In genomic region chr17:65558788-65559187, GRCm38 (mm10) we compare ENCODE assay signal across 11 mouse cellular contexts. TPM values are rescaled to one million over a fixed set of nuclear protein-coding genes. Genes with fewer than 3 reads are reported as not detected.
A peak's percentile ranks its signal among the peaks of the same experiment; 100 is the strongest.
DNase-seq lines count a peak whose midpoint lies in the region; ATAC-seq and TF ChIP-seq lines count a peak whose summit lies in the region.
"Had no signal": no experiment of that assay in that cellular context is flagged by ENCODE, and none has a peak within 500 bp of the region (broad histone marks: within the 10 kb centered on the region; RNA-seq: fewer than 3 reads in every experiment).

No protein-coding gene starts in this region.

- H3K4me3 ChIP-seq in heart, embryonic 15.5 days, result peak overlapping the region; percentile 13; the same call in 1 of the 2 replicates
- H3K4me3 ChIP-seq in E14TG2a.4 (replicated peaks; ENCODE audit: low read length), result peak overlapping the region; percentile 55
- no peak overlapping the region for H3K4me3 ChIP-seq in embryonic facial prominence, embryonic 13.5 days
- no peak overlapping the region for H3K4me3 ChIP-seq in midbrain, embryonic 11.5 days (ENCODE audit: low read depth, low read length)

- no peak for DNase-seq in heart, adult 8-10 months (ENCODE audit: low spot score)
- DNase-seq in midbrain, embryonic 11.5 days (ENCODE audit: low spot score, missing footprints), result peak; percentile 74
- no peak for DNase-seq in layer of hippocampus, adult 9-11 months
- no peak for DNase-seq in cerebellum, adult 9-11 months
- no peak for DNase-seq in thymus, postnatal 36 days

- H3K4me2 ChIP-seq in heart, embryonic 15.5 days, result peak overlapping the region; percentile 46
- peak overlapping the region; percentile 24; the same call in 1 of the 2 replicates for H3K4me2 ChIP-seq in embryonic facial prominence, embryonic 13.5 days
- peak overlapping the region; percentile 20; the same call in 1 of the 2 replicates for H3K4me2 ChIP-seq in midbrain, embryonic 11.5 days

- no peaks in the 10 kb centered on the region for H3K27me3 ChIP-seq in heart, embryonic 15.5 days
- peaks cover 17% of the 10 kb centered on the region for H3K27me3 ChIP-seq in E14TG2a.4 (ENCODE audit: insufficient read depth, low read length)
- H3K27me3 ChIP-seq in embryonic facial prominence, embryonic 13.5 days, result no peaks in the 10 kb centered on the region; the same call in 1 of the 2 replicates
- H3K27me3 ChIP-seq in midbrain, embryonic 11.5 days (ENCODE audit: control insufficient read depth, insufficient read depth, low read length), result no peaks in the 10 kb centered on the region

- H3K9me3 ChIP-seq in heart, embryonic 15.5 days (replicated peaks), result no peaks in the 10 kb centered on the region
- H3K9me3 ChIP-seq in E14TG2a.4 (ENCODE audit: low read length), result no peaks in the 10 kb centered on the region
- no peaks in the 10 kb centered on the region for H3K9me3 ChIP-seq in embryonic facial prominence, embryonic 13.5 days
- H3K9me3 ChIP-seq in midbrain, embryonic 11.5 days (ENCODE audit: control insufficient read depth, low read length), result no peaks in the 10 kb centered on the region

- no peaks in the 10 kb centered on the region for H3K36me3 ChIP-seq in heart, embryonic 15.5 days
- H3K36me3 ChIP-seq in E14TG2a.4 (ENCODE audit: insufficient read depth, low read length), result no peaks in the 10 kb centered on the region
- no peaks in the 10 kb centered on the region for H3K36me3 ChIP-seq in embryonic facial prominence, embryonic 13.5 days
- no peaks in the 10 kb centered on the region for H3K36me3 ChIP-seq in midbrain, embryonic 11.5 days (ENCODE audit: control insufficient read depth, insufficient read depth, low read length)

- no peak; the same call in 1 of the 2 replicates for ATAC-seq in heart, embryonic 15.5 days (replicated peaks; ENCODE audit: insufficient number of reproducible peaks, insufficient read depth, low FRiP score, low read depth)
- ATAC-seq in embryonic facial prominence, embryonic 13.5 days (ENCODE audit: insufficient number of reproducible peaks, insufficient read depth, low FRiP score, low TSS enrichment, low read depth), result no peak
- ATAC-seq in midbrain, embryonic 11.5 days (ENCODE audit: low FRiP score), result peak; percentile 34; the same call in 1 of the 2 replicates

- peaks cover 16% of the 10 kb centered on the region for H3K4me1 ChIP-seq in heart, embryonic 15.5 days (replicated peaks)
- peaks cover 17% of the 10 kb centered on the region for H3K4me1 ChIP-seq in E14TG2a.4 (replicated peaks; ENCODE audit: low read depth, low read length)
- H3K4me1 ChIP-seq in embryonic facial prominence, embryonic 13.5 days, result no peaks in the 10 kb centered on the region
- no peaks in the 10 kb centered on the region for H3K4me1 ChIP-seq in midbrain, embryonic 11.5 days (ENCODE audit: control insufficient read depth, insufficient read depth, low read length)

- no peak overlapping the region for H3K9ac ChIP-seq in heart, embryonic 15.5 days
- H3K9ac ChIP-seq in embryonic facial prominence, embryonic 13.5 days, result no peak overlapping the region
- H3K9ac ChIP-seq in midbrain, embryonic 11.5 days (ENCODE audit: low read length), result no peak overlapping the region

- WGBS in heart, embryonic 15.5 days, result 57% methylated on average over 9 of the region's 9 CpGs
- 60% methylated on average over 9 of the region's 9 CpGs for WGBS in embryonic facial prominence, embryonic 13.5 days
- 57% methylated on average over 9 of the region's 9 CpGs for WGBS in midbrain, embryonic 11.5 days

- no peak overlapping the region for H3K27ac ChIP-seq in heart, embryonic 15.5 days
- no peak overlapping the region for H3K27ac ChIP-seq in embryonic facial prominence, embryonic 13.5 days
- H3K27ac ChIP-seq in midbrain, embryonic 11.5 days (ENCODE audit: low read depth, low read length), result no peak overlapping the region
- H3K27ac ChIP-seq: kidney, postnatal 0 days had no signal

- TF ChIP-seq CTCF in E14TG2a.4 (conservative IDR thresholded peaks at IDR 0.05; ENCODE audit: low read length), result no peak

RNA-seq across cellular contexts. Expression of gene Tmem232, which starts 18.2 kb away (rescaled TPM):
- polyA plus RNA-seq in heart, embryonic 15.5 days (2015; fragmentation: Nextera tagmentation; extraction: Ambion mirVana), result not detected in 2 replicates
- under 1 TPM in 1 of 4 experiments, not detected in 3; 0.22 TPM for total RNA-seq in heart, adult 8-10 months (2022)
- 0.25 and 0.36 TPM in 2 replicates for polyA plus RNA-seq in embryonic facial prominence, embryonic 13.5 days (2015; fragmentation: Nextera tagmentation; extraction: Ambion mirVana)
- polyA plus RNA-seq in midbrain, embryonic 11.5 days (2014; fragmentation: Nextera tagmentation; extraction: Ambion mirVana), result not detected in 2 replicates
- total RNA-seq: adrenal gland, adult 2 months; neutrophil, adult 5-6 weeks had no signal
- polyA plus RNA-seq: adrenal gland, adult 2 months had no signal

RNA-seq across cellular contexts. Expression of gene Vapa, which starts 54.6 kb away (rescaled TPM):
- 154 and 159 TPM in 2 replicates for polyA plus RNA-seq in heart, embryonic 15.5 days (2015; fragmentation: Nextera tagmentation; extraction: Ambion mirVana)
- 10 to 100 TPM; 67.8 to 79.9 (median 75.9) TPM for total RNA-seq in heart, adult 8-10 months (2022)
- 187 and 192 TPM in 2 replicates for polyA plus RNA-seq in embryonic facial prominence, embryonic 13.5 days (2015; fragmentation: Nextera tagmentation; extraction: Ambion mirVana)
- 242 and 263 TPM in 2 replicates for polyA plus RNA-seq in midbrain, embryonic 11.5 days (2014; fragmentation: Nextera tagmentation; extraction: Ambion mirVana)

Comparison
In these comparisons a context has a peak if more than half of its experiments do, and no peak if none do; other contexts are left out.
1. H3K4me3 ChIP-seq: peak in heart, embryonic 15.5 days (single experiment) and E14TG2a.4 (single experiment); none in embryonic facial prominence, embryonic 13.5 days (single experiment) and midbrain, embryonic 11.5 days (single experiment).
2. Peak in every context shown above with its lines, with median percentiles within 50 percentile points of each other: H3K4me2 ChIP-seq.